Mouse (Mus musculus) forebrain, embryonic 14.5 days (tissue): ENCODE data around the gene Hhipl2. TPM values are rescaled to one million over a fixed set of nuclear protein-coding genes. Genes with fewer than 3 reads are reported as not detected.
"Not testable (repeated sequence)": the region's sequence is repeated elsewhere in the genome, so short reads cannot be mapped to it uniquely, and the experiment has no call there.

Experiments used
- ATAC-seq: fragments of 200-750 bp; cut with Nextera tagmentation; 2 replicates; pipeline ENCODE4 v1.8.0; 2017; ENCODE audit warnings: mild to moderate bottlenecking, moderate library complexity
- DNase-seq: peaks from one replicate; pipeline ENCODE4 v3.0.0-alpha.2; 2015; ENCODE audit warnings: low spot score
- H3K27ac ChIP-seq: fragments of 300-500 bp; sonication (generic); 2 replicates; pipeline ENCODE4 v1.5.1; 2014; ENCODE audit warnings: low read depth, mild to moderate bottlenecking, control low read depth, low read length, moderate library complexity
- H3K27me3 ChIP-seq: fragments of 300-500 bp; sonication (generic); replicated peaks from 2 replicates; pipeline ENCODE4 v1.6.1; 2014; ENCODE audit warnings: low read length, control low read depth, mixed read lengths; ENCODE audit not compliant: control insufficient read depth, insufficient read depth
- H3K36me3 ChIP-seq: fragments of 300-500 bp; sonication (generic); 2 replicates; pipeline ENCODE4 v1.6.1; 2014; ENCODE audit warnings: low read length, control low read depth; ENCODE audit not compliant: control insufficient read depth, insufficient read depth
- H3K4me1 ChIP-seq: fragments of 300-500 bp; sonication (generic); 2 replicates; pipeline ENCODE4 v1.6.1; 2014; ENCODE audit warnings: antibody characterized with exemption, low read length, control low read depth; ENCODE audit not compliant: control insufficient read depth, insufficient read depth
- H3K4me2 ChIP-seq: fragments of 300-500 bp; sonication (generic); 2 replicates; pipeline ENCODE4 v1.6.1; 2014; ENCODE audit warnings: mild to moderate bottlenecking, control low read depth, low read length
- H3K4me3 ChIP-seq: fragments of 300-500 bp; sonication (generic); 2 replicates; pipeline ENCODE4 v1.5.1; 2014; ENCODE audit warnings: low read depth, low read length, control low read depth
- H3K9ac ChIP-seq: fragments of 300-500 bp; sonication (generic); 2 replicates; pipeline ENCODE4 v1.6.1; 2014; ENCODE audit warnings: mild to moderate bottlenecking, low read length, control low read depth, moderate library complexity
- H3K9me3 ChIP-seq: fragments of 300-500 bp; sonication (generic); replicated peaks from 2 replicates; pipeline ENCODE4 v1.6.1; 2016; ENCODE audit warnings: low read length, control low read depth, mixed read lengths; ENCODE audit not compliant: control insufficient read depth
- WGBS: fragments of 180-500 bp; shearing (Covaris S2); extraction: QIAGEN DNeasy Blood & Tissue Kit; methylation state at CpG from one replicate; pipeline ENCODE4 v1.1.7; 2014; 5-methylcytosine and 5-hydroxymethylcytosine counted together
- polyA plus RNA-seq: library from polyadenylated mRNA; unstranded; fragments of >200 nt; fragmentation: Nextera tagmentation; extraction: Ambion mirVana; gene quantifications from 2 replicates; pipeline ENCODE4 v1.2.1, GENCODE M21; 2014

Hhipl2 gene
- polyA plus RNA-seq, 1 experiment from 2014 or later: 0.09 TPM

DNA sequence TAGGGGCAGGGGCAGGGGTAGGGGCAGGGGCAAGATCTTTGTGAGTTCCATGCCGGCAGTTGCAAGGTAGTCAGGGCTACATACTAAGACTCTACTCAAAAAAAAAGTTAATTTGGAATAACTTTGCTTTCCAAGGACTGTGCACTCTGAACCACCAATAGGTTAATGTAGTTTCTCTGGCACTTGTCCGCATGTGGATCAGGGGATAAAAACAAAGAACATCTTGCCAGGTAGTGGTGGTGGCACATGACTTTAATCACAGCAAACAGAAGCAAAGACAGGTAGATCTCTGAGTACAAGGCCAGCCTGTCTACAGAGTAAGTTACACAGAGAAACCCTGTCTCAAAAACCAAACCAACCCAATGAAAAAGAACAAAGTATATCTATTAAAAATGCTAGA is 35.4 kb upstream of the Hhipl2 start:
- Histone ChIP-seq H3K4me2 (no peak overlapping the region), H3K9me3 (no peaks in the 10 kb centered on the region), H3K9ac (no peak overlapping the region), H3K4me3 (no peak overlapping the region), H3K27me3 (peaks cover 15% of the 10 kb centered on the region; the same call in 1 of the 2 replicates), H3K27ac (no peak overlapping the region), H3K36me3 (no peaks in the 10 kb centered on the region), H3K4me1 (no peaks in the 10 kb centered on the region)
- DNase-seq: no peak
- WGBS: 95% methylated on average over 2 of the region's 2 CpGs
- no peak for ATAC-seq

DNA sequence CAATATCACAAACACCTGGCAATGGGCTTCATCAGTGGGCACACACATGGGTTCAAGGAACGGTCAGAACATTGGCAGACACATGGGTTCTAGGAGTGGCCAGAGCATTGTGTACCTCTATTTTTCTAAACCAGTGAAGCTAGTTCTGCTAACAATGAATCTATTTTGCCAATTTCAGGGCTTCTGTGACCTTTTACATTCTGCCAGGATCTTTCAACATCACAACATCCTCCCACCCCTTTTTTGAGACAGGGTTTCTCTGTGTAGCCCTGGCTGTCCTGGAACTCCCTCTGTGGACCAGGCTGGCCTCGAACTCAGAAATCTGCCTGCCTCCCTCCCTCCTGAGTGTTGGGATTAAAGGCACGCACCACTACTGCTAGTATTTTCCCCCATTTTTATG is 30.6 kb upstream of the Hhipl2 start:
- WGBS: 91% methylated on average over 3 of the region's 3 CpGs

DNA sequence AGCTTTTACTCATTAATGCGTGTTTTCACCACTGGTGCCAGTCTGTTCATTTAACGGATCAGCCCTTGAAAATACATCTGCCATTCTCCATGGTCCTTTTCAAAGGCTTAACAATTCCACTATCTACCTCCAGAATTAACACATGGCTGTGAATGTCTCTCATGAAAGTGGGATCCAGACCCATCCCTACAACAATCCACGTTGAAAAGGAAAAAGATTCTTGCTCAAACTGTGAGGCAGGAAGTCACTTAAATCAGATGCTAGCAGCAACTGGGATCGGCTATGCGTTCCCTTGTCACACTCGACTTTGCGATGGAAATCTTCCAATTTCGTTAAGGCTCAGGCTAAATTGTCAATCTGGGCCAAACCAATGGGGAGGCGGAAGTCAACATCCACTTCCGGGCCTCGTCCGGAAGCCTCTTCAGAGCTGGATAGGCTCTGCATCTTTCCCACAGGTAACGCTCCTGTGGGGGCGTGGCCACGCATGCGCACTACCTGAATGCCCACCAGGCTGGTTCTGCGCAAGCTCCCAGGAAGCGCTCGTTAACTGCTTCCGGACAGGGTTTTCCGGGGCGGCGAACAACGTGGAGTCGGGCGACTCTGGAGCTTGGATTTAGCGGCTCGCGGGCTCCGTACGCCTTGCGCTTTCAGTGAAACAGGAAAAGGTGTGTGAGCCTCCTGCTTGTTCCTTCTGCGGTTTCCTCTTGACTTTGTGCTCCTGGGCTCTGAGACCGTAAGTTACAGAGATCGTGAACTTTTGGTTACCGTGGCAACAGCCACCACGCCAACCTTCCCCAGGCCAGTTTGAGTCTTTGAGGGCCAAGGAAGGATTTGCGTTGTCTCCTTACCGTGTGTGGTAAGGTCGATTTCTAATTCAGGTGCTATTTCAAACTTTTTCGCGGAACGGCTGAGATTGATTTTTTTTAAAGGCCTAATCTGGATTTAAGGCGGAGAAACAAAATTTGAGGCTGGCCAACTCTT is 29.3 kb upstream of the Hhipl2 start, which contains the start of gene Taf1a:
TSS of gene Taf1a (plus strand) at position 556 of the 981 bp plus-strand sequence.
- Histone ChIP-seq H3K27ac (peak within 1 kb of the TSS; percentile 41; the same call in 1 of the 2 replicates), H3K9ac (peak within 1 kb of the TSS; percentile 56), H3K27me3 (peaks cover 11% of the 10 kb centered on the region; the same call in 1 of the 2 replicates), H3K4me2 (peak within 1 kb of the TSS; percentile 72), H3K36me3 (peaks cover 8% of the 10 kb centered on the region; the same call in 1 of the 2 replicates), H3K9me3 (no peaks in the 10 kb centered on the region), H3K4me1 (peaks cover 6% of the 10 kb centered on the region), H3K4me3 (peak within 1 kb of the TSS; percentile 71)
- peak; percentile 98 for DNase-seq
- 5% methylated on average over 44 of the region's 44 CpGs for WGBS
- peak; percentile 100 for ATAC-seq

More for the DNA sequence above, 30.6 kb upstream of the Hhipl2 start:
- not testable (repeated sequence) for H3K9ac ChIP-seq, H3K9me3 ChIP-seq, ATAC-seq, H3K4me3 ChIP-seq, DNase-seq, H3K4me1 ChIP-seq, H3K4me2 ChIP-seq, H3K36me3 ChIP-seq, H3K27ac ChIP-seq
- peaks cover 15% of the 10 kb centered on the region; the same call in 1 of the 2 replicates for H3K27me3 ChIP-seq

DNA sequence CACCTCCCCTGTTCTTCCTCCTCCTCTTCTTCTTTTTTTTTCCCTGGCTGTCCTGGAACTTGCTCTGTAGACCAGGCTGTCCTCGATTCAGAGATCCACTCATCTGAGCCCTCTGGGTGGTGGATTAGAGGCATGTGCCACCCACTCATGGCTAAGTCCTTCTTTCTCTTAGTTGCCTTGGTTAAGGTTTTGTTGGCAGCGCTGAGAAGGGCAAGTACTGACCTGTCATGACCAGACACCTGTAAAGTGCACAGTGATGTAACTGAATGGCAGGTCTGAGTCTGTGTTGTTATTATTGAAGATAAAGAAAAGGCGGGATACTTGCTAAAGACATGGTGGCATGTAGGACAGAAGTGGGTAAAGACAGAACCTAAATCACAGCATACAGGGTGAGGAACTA is 14.6 kb upstream of the Hhipl2 start:
- Histone ChIP-seq H3K36me3 (peaks cover 71% of the 10 kb centered on the region), H3K4me3 (no peak overlapping the region), H3K9me3 (no peaks in the 10 kb centered on the region), H3K9ac (no peak overlapping the region), H3K27me3 (no peaks in the 10 kb centered on the region), H3K27ac (no peak overlapping the region), H3K4me1 (no peaks in the 10 kb centered on the region), H3K4me2 (no peak overlapping the region)
- WGBS: 97% methylated on average over 3 of the region's 3 CpGs
- DNase-seq (no peak), ATAC-seq (no peak)

DNA sequence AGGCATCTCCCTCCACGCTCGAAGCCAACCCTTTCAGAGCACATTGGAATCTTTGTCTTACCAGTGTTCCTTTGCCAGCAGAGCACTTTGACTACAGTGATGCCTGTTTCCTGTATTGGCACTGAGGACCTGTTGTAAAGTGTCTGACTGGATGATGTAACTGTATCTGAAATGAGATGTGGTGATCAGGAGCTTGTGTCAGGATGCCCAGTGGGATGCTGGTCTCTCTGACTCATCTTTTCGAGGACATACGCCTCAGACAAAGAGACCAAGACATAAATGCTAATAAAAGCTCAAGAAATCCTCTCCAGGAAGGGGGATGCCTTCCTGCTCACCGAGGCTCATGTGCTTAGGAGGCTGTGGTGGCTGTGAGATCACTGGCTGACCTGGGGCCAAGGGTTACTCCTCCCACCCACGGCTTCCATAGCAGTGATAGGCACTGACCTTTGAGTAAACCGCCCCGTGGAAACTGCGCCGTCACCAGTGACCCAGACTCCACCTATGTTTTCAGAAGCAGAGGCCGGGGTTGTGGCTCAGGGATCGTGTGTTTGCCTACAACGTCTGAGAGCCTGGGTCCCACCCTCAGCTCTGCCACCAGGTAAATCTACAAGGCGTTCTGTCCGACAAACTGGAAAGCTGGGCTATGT is 3.8 kb upstream of the Hhipl2 start:
- no peaks in the 10 kb centered on the region for H3K4me1 ChIP-seq
- DNase-seq: no peak
- no peak overlapping the region for H3K4me2 ChIP-seq
- WGBS: 93% methylated on average over 15 of the region's 15 CpGs
- no peaks in the 10 kb centered on the region for H3K27me3 ChIP-seq
- no peak overlapping the region for H3K9ac ChIP-seq
- no peak overlapping the region for H3K27ac ChIP-seq
- H3K9me3 ChIP-seq: no peaks in the 10 kb centered on the region
- peaks cover 28% of the 10 kb centered on the region for H3K36me3 ChIP-seq
- no peak overlapping the region for H3K4me3 ChIP-seq
- ATAC-seq: no peak

DNA sequence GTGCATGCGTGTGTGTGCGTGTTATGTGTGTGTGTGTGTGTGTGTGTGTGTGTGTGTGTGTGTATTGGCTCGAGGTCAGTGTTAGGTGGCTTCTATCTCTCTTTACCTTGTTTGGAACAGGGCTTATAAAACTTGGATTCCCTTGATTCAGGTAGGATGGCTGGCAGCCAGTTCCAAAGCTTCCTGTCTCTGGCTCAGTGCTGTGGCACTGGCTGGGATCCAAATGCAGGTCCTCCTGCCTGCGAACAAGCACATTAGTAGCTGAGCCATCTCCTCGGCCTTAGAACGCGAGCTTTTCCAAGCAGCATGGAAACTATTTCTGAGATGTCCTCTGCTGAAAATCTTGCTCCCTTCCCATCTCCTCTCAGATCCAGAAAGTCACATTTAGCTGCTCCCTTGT is 1.7 kb downstream of the Hhipl2 start:
- no peak overlapping the region for H3K9ac ChIP-seq
- ATAC-seq: no peak
- H3K36me3 ChIP-seq: no peaks in the 10 kb centered on the region
- no peaks in the 10 kb centered on the region for H3K4me1 ChIP-seq
- no peaks in the 10 kb centered on the region; the same call in 1 of the 2 replicates for H3K9me3 ChIP-seq
- no peak overlapping the region for H3K27ac ChIP-seq
- H3K27me3 ChIP-seq: no peaks in the 10 kb centered on the region
- 89% methylated on average over 7 of the region's 7 CpGs for WGBS
- H3K4me3 ChIP-seq: no peak overlapping the region
- H3K4me2 ChIP-seq: no peak overlapping the region
- no peak for DNase-seq

DNA sequence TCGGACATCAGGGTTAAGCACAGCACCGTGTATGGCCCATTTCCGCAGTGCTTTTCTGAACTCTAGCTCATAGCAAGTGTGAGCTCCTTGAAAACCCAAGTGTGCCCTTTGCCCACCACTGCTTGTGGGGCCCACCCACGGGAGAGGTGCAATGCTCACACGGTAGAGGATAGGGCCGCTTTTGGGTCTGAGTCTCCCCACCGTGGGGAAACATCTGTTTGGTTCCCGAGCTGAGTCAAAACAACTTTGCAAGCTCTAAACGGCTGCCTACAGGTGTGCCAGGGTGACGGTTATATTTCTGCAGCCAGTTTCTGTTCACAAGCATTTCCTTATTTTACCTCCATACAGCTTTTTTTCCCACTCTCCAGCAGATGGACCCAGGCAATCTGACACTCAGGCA is 2.3 kb downstream of the Hhipl2 start:
- ATAC-seq (no peak), DNase-seq (no peak)
- H3K4me3 ChIP-seq: no peak overlapping the region
- no peak overlapping the region for H3K4me2 ChIP-seq
- H3K4me1 ChIP-seq: no peaks in the 10 kb centered on the region
- no peaks in the 10 kb centered on the region for H3K27me3 ChIP-seq
- H3K9me3 ChIP-seq: no peaks in the 10 kb centered on the region; the same call in 1 of the 2 replicates
- no peak overlapping the region for H3K27ac ChIP-seq
- H3K9ac ChIP-seq: no peak overlapping the region
- 89% methylated on average over 10 of the region's 10 CpGs for WGBS
- H3K36me3 ChIP-seq: no peaks in the 10 kb centered on the region

DNA sequence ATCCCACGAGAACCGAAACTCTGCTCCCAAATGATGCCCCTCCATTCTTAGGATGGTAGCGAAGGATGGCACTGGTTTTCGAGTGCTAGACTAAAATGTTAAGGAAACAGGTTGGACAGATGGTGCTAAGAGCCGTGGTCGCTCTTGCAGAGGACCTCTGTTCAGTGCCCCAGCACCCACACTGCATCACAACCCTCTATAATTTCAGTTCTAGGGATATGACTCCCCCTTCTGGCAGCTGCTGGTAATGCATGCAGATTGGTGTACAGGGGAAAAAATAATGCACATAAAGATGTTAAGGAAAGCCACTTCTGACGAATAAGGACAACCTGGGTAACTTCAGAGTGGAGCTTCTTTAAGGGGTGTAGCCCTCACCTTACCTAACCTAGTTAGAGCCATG is 6.1 kb downstream of the Hhipl2 start:
- Histone ChIP-seq H3K4me2 (no peak overlapping the region), H3K4me1 (no peaks in the 10 kb centered on the region), H3K27me3 (no peaks in the 10 kb centered on the region), H3K27ac (no peak overlapping the region), H3K36me3 (no peaks in the 10 kb centered on the region), H3K9me3 (no peaks in the 10 kb centered on the region; the same call in 1 of the 2 replicates), H3K9ac (no peak overlapping the region), H3K4me3 (no peak overlapping the region)
- WGBS: 93% methylated on average over 7 of the region's 7 CpGs
- ATAC-seq (no peak), DNase-seq (no peak)
